Mouse (Mus musculus) hindbrain, embryonic 11.5 days (tissue): ENCODE results near the gene Sh3gl3. TPM values are rescaled to one million over a fixed set of nuclear protein-coding genes. Genes with fewer than 3 reads are reported as not detected.

Experiments used
- ATAC-seq: fragments of 200-750 bp; cut with Nextera tagmentation; 2 replicates; pipeline ENCODE4 v1.8.0; 2017; ENCODE audit warnings: mild to moderate bottlenecking, moderate TSS enrichment, moderate library complexity; ENCODE audit not compliant: low FRiP score
- DNase-seq: peaks from one replicate; pipeline ENCODE4 v3.0.0-alpha.2; 2015; ENCODE audit warnings: low spot score
- H3K27ac ChIP-seq: fragments of 300-500 bp; sonication (generic); 2 replicates; pipeline ENCODE4 v1.5.1; 2014; ENCODE audit warnings: mild to moderate bottlenecking, low read depth, low read length
- H3K27me3 ChIP-seq: fragments of 300-500 bp; sonication (generic); 2 replicates; pipeline ENCODE4 v1.6.1; 2014; ENCODE audit warnings: mild to moderate bottlenecking, low read length, moderate library complexity, mixed read lengths; ENCODE audit not compliant: control insufficient read depth, insufficient read depth
- H3K36me3 ChIP-seq: fragments of 300-500 bp; sonication (generic); 2 replicates; pipeline ENCODE4 v1.6.1; 2014; ENCODE audit warnings: mild to moderate bottlenecking, low read length, moderate library complexity, mixed read lengths; ENCODE audit not compliant: control insufficient read depth, insufficient read depth
- H3K4me1 ChIP-seq: fragments of 300-500 bp; sonication (generic); replicated peaks from 2 replicates; pipeline ENCODE4 v1.6.1; 2014; ENCODE audit warnings: low read length, mixed read lengths; ENCODE audit not compliant: control insufficient read depth, insufficient read depth
- H3K4me2 ChIP-seq: fragments of 300-500 bp; sonication (generic); replicated peaks from 2 replicates; pipeline ENCODE4 v1.6.1; 2014; ENCODE audit warnings: mild to moderate bottlenecking, low read depth, low read length
- H3K4me3 ChIP-seq: fragments of 300-500 bp; sonication (generic); 2 replicates; pipeline ENCODE4 v1.5.1; 2014; ENCODE audit warnings: low read depth, low read length
- H3K9ac ChIP-seq: fragments of 300-500 bp; sonication (generic); 2 replicates; pipeline ENCODE4 v1.6.1; 2014; ENCODE audit warnings: low read depth, low read length
- H3K9me3 ChIP-seq: fragments of 300-500 bp; sonication (generic); 2 replicates; pipeline ENCODE4 v1.6.1; 2016; ENCODE audit warnings: low read length; ENCODE audit not compliant: control insufficient read depth
- WGBS: fragments of 180-500 bp; shearing (Covaris S2); extraction: QIAGEN DNeasy Blood & Tissue Kit; methylation state at CpG from one replicate; pipeline ENCODE4 v1.1.7; 2014; 5-methylcytosine and 5-hydroxymethylcytosine counted together
- polyA plus RNA-seq: library from polyadenylated mRNA; unstranded; fragments of >200 nt; fragmentation: Nextera tagmentation; extraction: Ambion mirVana; gene quantifications from 2 replicates; pipeline ENCODE4 v1.2.1, GENCODE M21; 2014

Gene Sh3gl3
- polyA plus RNA-seq, 1 experiment from 2014 or later: 17.5 TPM

DNA sequence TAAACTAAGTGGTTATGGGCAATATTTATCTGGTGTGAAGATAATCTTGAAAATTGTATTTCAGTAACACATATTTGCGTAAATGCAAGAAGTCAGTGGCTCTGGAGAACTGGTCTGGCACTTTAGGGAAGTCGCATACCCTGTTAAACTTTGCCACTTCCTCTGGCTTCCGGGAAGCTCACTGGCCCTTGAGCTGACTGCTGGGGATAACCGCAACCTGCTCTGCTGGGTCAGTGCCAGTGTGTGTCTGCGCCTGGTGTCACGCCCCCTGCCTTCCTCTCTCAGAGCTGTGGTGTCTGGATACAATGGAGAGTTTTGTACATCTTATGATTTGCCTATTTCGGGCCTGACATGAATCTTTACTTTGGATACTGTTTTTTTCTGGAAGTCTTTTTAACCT lies 119.8 kb downstream of the Sh3gl3 start:
- Histone ChIP-seq H3K27me3 (no peaks in the 10 kb centered on the region), H3K36me3 (no peaks in the 10 kb centered on the region), H3K27ac (no peak overlapping the region), H3K4me1 (no peaks in the 10 kb centered on the region), H3K9ac (no peak overlapping the region), H3K9me3 (no peaks in the 10 kb centered on the region), H3K4me3 (no peak overlapping the region), H3K4me2 (no peak overlapping the region)
- 83% methylated on average over 7 of the region's 7 CpGs for WGBS
- ATAC-seq (no peak), DNase-seq (no peak)

DNA sequence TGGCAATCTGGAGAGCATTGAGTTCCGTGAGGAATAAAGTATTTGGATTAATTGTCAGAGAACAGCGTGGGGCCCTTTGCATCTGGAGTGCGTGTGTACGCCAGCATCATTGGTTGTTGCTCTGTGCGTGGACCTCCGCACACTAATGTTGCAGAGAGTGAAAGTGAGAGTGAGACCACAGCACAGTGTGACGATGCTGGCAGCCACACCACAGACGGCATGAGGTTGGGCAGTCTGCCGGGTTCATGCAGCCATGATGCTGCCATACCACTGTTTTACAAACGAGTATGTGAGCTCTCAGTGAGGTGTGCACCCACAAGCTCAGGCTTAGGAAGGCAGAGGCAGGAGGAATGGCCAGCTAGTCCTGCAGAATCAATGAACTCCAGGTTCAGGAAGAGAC lies 120.4 kb downstream of the Sh3gl3 start:
- Histone ChIP-seq H3K36me3 (no peaks in the 10 kb centered on the region), H3K4me2 (no peak overlapping the region), H3K27me3 (no peaks in the 10 kb centered on the region), H3K9ac (no peak overlapping the region), H3K27ac (no peak overlapping the region), H3K4me3 (no peak overlapping the region), H3K4me1 (no peaks in the 10 kb centered on the region), H3K9me3 (no peaks in the 10 kb centered on the region)
- no peak for ATAC-seq
- WGBS: 88% methylated on average over 10 of the region's 10 CpGs
- no peak for DNase-seq

DNA sequence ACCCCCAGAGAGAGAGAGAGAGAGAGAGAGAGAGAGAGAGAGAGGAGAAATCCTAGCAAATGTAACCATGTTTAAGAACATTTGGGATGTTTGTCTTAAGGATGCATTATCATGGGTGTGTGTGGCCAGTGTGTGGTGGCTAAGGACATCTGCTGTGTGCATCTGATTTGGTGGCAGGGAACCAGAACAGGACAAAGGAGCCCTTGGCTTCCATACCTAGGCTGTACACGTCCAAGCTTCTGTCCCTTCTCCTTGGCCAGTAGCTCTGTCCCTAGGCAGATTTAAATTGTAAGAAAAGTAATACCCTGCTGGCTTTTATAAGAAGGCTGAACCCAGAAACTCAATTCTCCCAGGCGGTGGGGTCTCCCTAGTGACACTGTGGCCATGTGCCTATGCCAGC lies 121.0 kb downstream of the Sh3gl3 start:
- Histone ChIP-seq H3K9me3 (no peaks in the 10 kb centered on the region), H3K9ac (no peak overlapping the region), H3K4me2 (no peak overlapping the region), H3K27ac (no peak overlapping the region), H3K4me3 (no peak overlapping the region), H3K4me1 (no peaks in the 10 kb centered on the region), H3K36me3 (no peaks in the 10 kb centered on the region), H3K27me3 (no peaks in the 10 kb centered on the region)
- DNase-seq (no peak), ATAC-seq (no peak)
- WGBS: 76% methylated on average over 2 of the region's 2 CpGs

DNA sequence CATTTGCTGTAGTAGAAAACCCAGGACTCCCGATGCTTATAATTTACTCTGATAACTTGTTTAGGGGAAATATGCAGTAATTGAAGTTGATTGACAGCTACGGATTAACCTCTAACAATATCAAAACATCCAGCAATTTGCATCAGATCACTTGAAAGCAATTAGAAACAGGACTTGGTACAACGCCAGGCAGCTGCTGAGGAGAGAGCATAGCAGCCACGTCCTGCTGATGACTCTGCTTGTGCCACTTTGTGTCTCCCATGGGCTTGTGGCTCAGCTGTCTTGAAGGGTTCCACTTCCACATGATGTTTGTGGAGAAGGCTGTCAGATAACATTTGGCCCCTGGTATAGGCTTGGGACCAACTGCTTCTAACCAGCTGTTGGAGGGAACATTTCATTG lies 134.8 kb downstream of the Sh3gl3 start:
- 79% methylated on average over 4 of the region's 4 CpGs for WGBS
- ATAC-seq (no peak), DNase-seq (no peak)
- H3K4me2 ChIP-seq: no peak overlapping the region
- no peak overlapping the region for H3K9ac ChIP-seq
- no peaks in the 10 kb centered on the region for H3K27me3 ChIP-seq
- H3K36me3 ChIP-seq: no peaks in the 10 kb centered on the region
- H3K27ac ChIP-seq: no peak overlapping the region
- H3K4me3 ChIP-seq: no peak overlapping the region
- H3K4me1 ChIP-seq: no peaks in the 10 kb centered on the region
- H3K9me3 ChIP-seq: no peaks in the 10 kb centered on the region

DNA sequence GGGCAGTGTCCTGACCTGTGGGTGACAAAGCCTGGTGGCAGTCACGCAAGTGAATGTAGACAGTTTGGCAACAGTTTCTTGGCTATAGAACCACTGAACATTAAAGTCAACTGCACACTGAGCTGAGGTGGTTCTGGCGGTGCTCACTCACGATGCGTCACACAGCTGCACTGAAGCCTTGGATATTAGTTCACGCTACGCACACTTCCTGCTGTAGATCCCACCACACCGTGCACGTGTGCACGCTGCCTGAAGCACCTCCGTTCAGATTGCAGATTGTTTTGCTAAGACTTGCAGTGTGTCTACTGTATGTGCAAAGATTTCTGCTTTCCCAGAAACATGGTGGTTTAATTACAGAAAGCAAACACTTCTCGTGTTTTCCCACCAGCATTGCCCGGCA lies 144.9 kb downstream of the Sh3gl3 start:
- no peak overlapping the region for H3K27ac ChIP-seq
- ATAC-seq (no peak), DNase-seq (no peak)
- H3K9me3 ChIP-seq: no peaks in the 10 kb centered on the region
- WGBS: 82% methylated on average over 12 of the region's 12 CpGs
- H3K27me3 ChIP-seq: no peaks in the 10 kb centered on the region
- no peaks in the 10 kb centered on the region for H3K4me1 ChIP-seq
- H3K9ac ChIP-seq: no peak overlapping the region
- H3K36me3 ChIP-seq: no peaks in the 10 kb centered on the region
- H3K4me3 ChIP-seq: no peak overlapping the region
- no peak overlapping the region for H3K4me2 ChIP-seq

DNA sequence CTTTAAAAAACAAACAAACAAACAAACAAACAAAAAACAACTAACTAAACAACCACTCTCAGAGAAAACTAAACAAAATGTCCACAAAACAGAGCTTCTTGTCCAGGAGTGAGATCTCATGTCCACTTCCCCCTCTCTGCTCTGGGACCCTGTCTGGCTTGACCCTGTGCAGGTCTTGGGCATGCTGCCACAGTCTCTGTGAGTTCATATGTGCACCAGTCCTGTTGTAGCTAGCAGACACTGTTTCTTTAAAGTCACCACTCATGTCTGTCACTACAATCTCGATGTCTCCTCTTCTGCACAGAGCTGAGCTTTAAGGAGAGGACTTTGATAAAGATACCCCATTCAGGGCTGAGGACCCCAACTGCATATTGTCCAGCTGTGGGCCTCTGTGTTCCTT lies 153.0 kb downstream of the Sh3gl3 start:
- no peak for ATAC-seq

DNA sequence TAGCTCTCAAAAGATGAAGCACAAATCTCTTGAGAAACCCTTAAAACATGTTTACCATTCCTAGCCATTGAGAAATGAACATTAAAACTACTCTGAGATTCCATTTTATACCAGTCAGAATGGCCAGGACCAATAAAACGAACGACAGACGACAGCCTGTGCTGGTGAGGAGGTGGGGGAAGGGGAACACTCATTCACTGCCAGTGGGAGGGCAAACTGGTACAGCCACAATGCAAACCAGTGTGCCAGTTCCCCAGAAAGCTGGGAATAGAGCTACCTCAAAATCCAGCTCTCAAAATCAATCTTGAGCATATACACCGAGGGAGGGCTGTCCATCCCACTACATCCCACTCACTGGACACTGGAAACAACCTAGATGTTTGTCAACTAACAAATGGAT lies 153.6 kb downstream of the Sh3gl3 start:
- no peaks in the 10 kb centered on the region for H3K9me3 ChIP-seq
- H3K9ac ChIP-seq: no peak overlapping the region
- no peaks in the 10 kb centered on the region for H3K27me3 ChIP-seq
- H3K4me1 ChIP-seq: no peaks in the 10 kb centered on the region
- no peaks in the 10 kb centered on the region for H3K36me3 ChIP-seq
- H3K4me3 ChIP-seq: no peak overlapping the region
- DNase-seq (no peak), ATAC-seq (no peak)
- H3K4me2 ChIP-seq: no peak overlapping the region
- no peak overlapping the region for H3K27ac ChIP-seq
- 62% methylated on average over 4 of the region's 4 CpGs for WGBS

More for the DNA sequence above, 153.0 kb downstream of the Sh3gl3 start:
- no peaks in the 10 kb centered on the region for H3K9me3 ChIP-seq
- no peaks in the 10 kb centered on the region for H3K4me1 ChIP-seq
- 79% methylated on average over 1 of the region's 1 CpGs for whole genome bisulfite sequencing
- DNase-seq: no peak
- H3K27ac ChIP-seq: no peak overlapping the region
- no peaks in the 10 kb centered on the region for H3K36me3 ChIP-seq
- no peaks in the 10 kb centered on the region for H3K27me3 ChIP-seq
- no peak overlapping the region for H3K4me2 ChIP-seq
- no peak overlapping the region for H3K9ac ChIP-seq
- H3K4me3 ChIP-seq: no peak overlapping the region

DNA sequence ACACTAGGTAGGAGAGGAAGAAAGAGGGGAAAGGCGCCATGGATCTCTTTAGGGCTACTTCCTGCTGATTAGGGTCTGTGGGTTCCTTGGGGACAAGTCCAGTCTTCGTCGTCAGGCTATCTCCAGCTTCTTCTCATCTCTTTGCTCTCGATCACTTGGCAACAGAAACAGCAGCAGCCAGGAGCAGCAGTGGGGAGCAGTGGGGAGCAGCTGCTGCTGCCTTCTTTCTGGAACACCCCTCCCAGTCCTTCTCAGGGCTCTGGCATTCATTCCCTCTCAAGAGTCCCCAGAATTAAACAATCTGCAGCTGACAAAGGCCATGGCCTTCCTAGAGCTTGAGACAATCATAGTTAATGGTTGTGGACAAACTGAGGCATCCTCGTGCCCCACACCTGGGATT lies 154.2 kb downstream of the Sh3gl3 start:
- Histone ChIP-seq H3K4me2 (no peak overlapping the region), H3K4me3 (no peak overlapping the region), H3K27me3 (no peaks in the 10 kb centered on the region), H3K4me1 (no peaks in the 10 kb centered on the region), H3K36me3 (no peaks in the 10 kb centered on the region), H3K27ac (no peak overlapping the region), H3K9me3 (no peaks in the 10 kb centered on the region), H3K9ac (no peak overlapping the region)
- DNase-seq (no peak), ATAC-seq (no peak)
- WGBS: 66% methylated on average over 5 of the region's 5 CpGs

DNA sequence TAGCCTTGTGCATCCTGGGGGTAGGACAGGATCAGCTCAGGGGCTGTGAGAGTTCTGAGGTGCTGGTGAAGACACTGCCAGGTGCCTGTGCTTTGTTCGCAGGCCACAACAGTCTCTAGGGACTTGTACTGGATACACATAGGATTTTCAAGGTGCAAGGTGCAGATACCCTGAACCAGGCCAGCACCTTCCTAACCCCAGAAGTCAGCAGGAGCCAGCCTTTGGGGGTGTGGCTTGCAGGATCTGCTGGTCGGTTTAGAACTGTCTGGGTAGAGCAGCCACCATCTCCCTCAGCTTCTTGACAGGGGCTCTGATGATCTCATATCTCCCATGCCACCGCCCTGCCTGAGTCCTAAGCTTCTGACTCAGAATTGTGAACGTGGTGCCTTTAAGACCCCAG lies 156.2 kb downstream of the Sh3gl3 start:
- Histone ChIP-seq H3K9me3 (no peaks in the 10 kb centered on the region), H3K36me3 (no peaks in the 10 kb centered on the region), H3K27me3 (peaks cover 13% of the 10 kb centered on the region), H3K4me1 (no peaks in the 10 kb centered on the region), H3K4me2 (no peak overlapping the region), H3K4me3 (no peak overlapping the region), H3K9ac (no peak overlapping the region), H3K27ac (no peak overlapping the region)
- DNase-seq (no peak), ATAC-seq (no peak)
- 65% methylated on average over 4 of the region's 4 CpGs for WGBS
